Comparison of ENCODE assay signal across 13 mouse cellular contexts in genomic region chr5:23923481-23924165, GRCm38 (mm10).
DNase-seq lines count a peak whose midpoint lies in the region; ATAC-seq lines count a peak whose summit lies in the region.
"Had no signal": no experiment of that assay in that cellular context is flagged by ENCODE, and none has a peak within 500 bp of the region (broad histone marks: within the 10 kb centered on the region; RNA-seq: fewer than 3 reads in every experiment).

No protein-coding gene starts in this region.

- peak; percentile 66; the same call in 1 of the 2 replicates for ATAC-seq in lung, embryonic 15.5 days (ENCODE audit: borderline replicate concordance, extremely low read depth, low FRiP score, low TSS enrichment)
- ATAC-seq in liver, embryonic 12.5 days: peak; percentile 90
- ATAC-seq in stomach, embryonic 15.5 days (ENCODE audit: insufficient read depth, low FRiP score, low read depth): peak; percentile 91
- ATAC-seq: Patski had no signal

- no peak overlapping the region for H3K4me3 ChIP-seq in lung, embryonic 15.5 days
- H3K4me3 ChIP-seq in liver, embryonic 12.5 days: peak overlapping the region; percentile 36
- H3K4me3 ChIP-seq in stomach, embryonic 15.5 days (replicated peaks): no peak overlapping the region
- H3K4me3 ChIP-seq: left cerebral cortex, adult 2 months; neural tube, embryonic 13.5 days had no signal

- H3K36me3 ChIP-seq in lung, embryonic 15.5 days: no peaks in the 10 kb centered on the region
- no peaks in the 10 kb centered on the region; the same call in 1 of the 2 replicates for H3K36me3 ChIP-seq in liver, embryonic 12.5 days
- no peaks in the 10 kb centered on the region for H3K36me3 ChIP-seq in stomach, embryonic 15.5 days
- H3K36me3 ChIP-seq: neural tube, embryonic 13.5 days had no signal

- H3K9ac ChIP-seq in lung, embryonic 15.5 days: no peak overlapping the region
- H3K9ac ChIP-seq in liver, embryonic 12.5 days: peak overlapping the region; percentile 79
- H3K9ac ChIP-seq in stomach, embryonic 15.5 days: no peak overlapping the region
- H3K9ac ChIP-seq: neural tube, embryonic 13.5 days had no signal

- DNase-seq in adrenal gland, adult 8-10 months: peak; percentile 31
- no peak for DNase-seq in adrenal gland, postnatal 25 days
- DNase-seq in lung, adult 18-20 months: no peak
- no peak for DNase-seq in gastrocnemius, postnatal 36 days
- DNase-seq in cerebellum, adult 11-12 months: no peak
- DNase-seq: cerebellum, adult 2 months had no signal

- H3K4me2 ChIP-seq in lung, embryonic 15.5 days: no peak overlapping the region
- peak overlapping the region; percentile 68 for H3K4me2 ChIP-seq in liver, embryonic 12.5 days
- no peak overlapping the region for H3K4me2 ChIP-seq in stomach, embryonic 15.5 days
- H3K4me2 ChIP-seq: neural tube, embryonic 13.5 days had no signal

- 83% methylated on average over 12 of the region's 12 CpGs for WGBS in lung, embryonic 15.5 days
- 37% methylated on average over 12 of the region's 12 CpGs for WGBS in liver, embryonic 12.5 days (ENCODE audit: insufficient replicate concordance)
- WGBS in stomach, embryonic 15.5 days: 80% methylated on average over 12 of the region's 12 CpGs

- no peaks in the 10 kb centered on the region for H3K9me3 ChIP-seq in lung, embryonic 15.5 days
- H3K9me3 ChIP-seq in liver, embryonic 12.5 days (replicated peaks): no peaks in the 10 kb centered on the region
- no peaks in the 10 kb centered on the region for H3K9me3 ChIP-seq in stomach, embryonic 15.5 days
- H3K9me3 ChIP-seq: neural tube, embryonic 13.5 days had no signal

- H3K4me1 ChIP-seq in lung, embryonic 15.5 days: peaks cover 8% of the 10 kb centered on the region; the same call in 1 of the 2 replicates
- peaks cover 62% of the 10 kb centered on the region for H3K4me1 ChIP-seq in liver, embryonic 12.5 days
- H3K4me1 ChIP-seq in stomach, embryonic 15.5 days: 0 out of 2 replicates have a peak, but pooled peaks cover 2% of the 10 kb centered on the region

- no peaks in the 10 kb centered on the region for H3K27me3 ChIP-seq in lung, embryonic 15.5 days
- no peaks in the 10 kb centered on the region; the same call in 1 of the 2 replicates for H3K27me3 ChIP-seq in liver, embryonic 12.5 days (replicated peaks)
- H3K27me3 ChIP-seq in stomach, embryonic 15.5 days (replicated peaks): no peaks in the 10 kb centered on the region
- H3K27me3 ChIP-seq: neural tube, embryonic 13.5 days; Patski had no signal

- intact Hi-C loops in gastrocnemius, postnatal 36 days (cut with DNase I): no loop called here

- H3K27ac ChIP-seq in lung, embryonic 15.5 days: no peak overlapping the region
- H3K27ac ChIP-seq in liver, embryonic 12.5 days: peak overlapping the region; percentile 100
- no peak overlapping the region for H3K27ac ChIP-seq in stomach, embryonic 15.5 days
- H3K27ac ChIP-seq: left cerebral cortex, adult 2 months; macrophage; neural tube, embryonic 13.5 days had no signal
